Mouse (Mus musculus) kidney, adult 2 months (tissue): ENCODE data around the gene Lum. TPM values are rescaled to one million over a fixed set of nuclear protein-coding genes. Genes with fewer than 3 reads are reported as not detected.

ENCODE experiments used
- DNase-seq: peaks from one replicate; pipeline ENCODE4 v3.0.0; 2021
- H3K27ac ChIP-seq: fragments of 200-500 bp; 2 replicates; pipeline ENCODE4 v1.5.1; 2012; ENCODE audit warnings: low read depth, low read length, control low read depth, inconsistent platforms; ENCODE audit not compliant: insufficient read depth
- H3K27me3 ChIP-seq: fragments of 200-500 bp; replicated peaks from 2 replicates; pipeline ENCODE4 v1.6.1; 2012; ENCODE audit warnings: mild to moderate bottlenecking, moderate library complexity, low read length, inconsistent platforms; ENCODE audit not compliant: control insufficient read depth, insufficient read depth
- H3K36me3 ChIP-seq: fragments of 200-500 bp; 2 replicates; pipeline ENCODE4 v1.6.1; 2012; ENCODE audit warnings: mild to moderate bottlenecking, moderate library complexity, low read length, inconsistent platforms; ENCODE audit not compliant: control insufficient read depth, insufficient read depth
- H3K4me1 ChIP-seq: fragments of 200-500 bp; 2 replicates; pipeline ENCODE4 v1.6.1; 2011; ENCODE audit warnings: low read length; ENCODE audit not compliant: control insufficient read depth, insufficient read depth
- H3K4me3 ChIP-seq: fragments of 200-500 bp; 2 replicates; pipeline ENCODE4 v1.5.1; 2011; ENCODE audit warnings: mild to moderate bottlenecking, low read depth, low read length, control low read depth; ENCODE audit not compliant: insufficient read depth
- CTCF ChIP-seq: fragments of 200-500 bp; conservative IDR thresholded peaks from 2 replicates; pipeline ENCODE4 v1.5.1; 2011; ENCODE audit warnings: low read depth, mild to moderate bottlenecking, control low read depth, low read length, moderate library complexity, mixed read lengths; ENCODE audit not compliant: insufficient read depth, insufficient read length
- POLR2A ChIP-seq: fragments of 200-500 bp; IDR thresholded peaks from one replicate; pipeline ENCODE4 v1.6.1; 2011; ENCODE audit warnings: low read depth, low read length, control low read depth
- WGBS: fragments of 180-500 bp; shearing (Covaris S2); methylation state at CpG from one replicate; pipeline ENCODE4 v1.1.7; 2018; 5-methylcytosine and 5-hydroxymethylcytosine counted together
- polyA plus RNA-seq: library from polyadenylated mRNA; depleted of rRNA; stranded (reverse); fragments of >200 nt; gene quantifications from 2 replicates; pipeline ENCODE4 v1.2.3, GENCODE M21; 2012; rRNA removed

Lum gene
- 6.4 and 7.9 TPM in 2 replicates for polyA plus RNA-seq

DNA sequence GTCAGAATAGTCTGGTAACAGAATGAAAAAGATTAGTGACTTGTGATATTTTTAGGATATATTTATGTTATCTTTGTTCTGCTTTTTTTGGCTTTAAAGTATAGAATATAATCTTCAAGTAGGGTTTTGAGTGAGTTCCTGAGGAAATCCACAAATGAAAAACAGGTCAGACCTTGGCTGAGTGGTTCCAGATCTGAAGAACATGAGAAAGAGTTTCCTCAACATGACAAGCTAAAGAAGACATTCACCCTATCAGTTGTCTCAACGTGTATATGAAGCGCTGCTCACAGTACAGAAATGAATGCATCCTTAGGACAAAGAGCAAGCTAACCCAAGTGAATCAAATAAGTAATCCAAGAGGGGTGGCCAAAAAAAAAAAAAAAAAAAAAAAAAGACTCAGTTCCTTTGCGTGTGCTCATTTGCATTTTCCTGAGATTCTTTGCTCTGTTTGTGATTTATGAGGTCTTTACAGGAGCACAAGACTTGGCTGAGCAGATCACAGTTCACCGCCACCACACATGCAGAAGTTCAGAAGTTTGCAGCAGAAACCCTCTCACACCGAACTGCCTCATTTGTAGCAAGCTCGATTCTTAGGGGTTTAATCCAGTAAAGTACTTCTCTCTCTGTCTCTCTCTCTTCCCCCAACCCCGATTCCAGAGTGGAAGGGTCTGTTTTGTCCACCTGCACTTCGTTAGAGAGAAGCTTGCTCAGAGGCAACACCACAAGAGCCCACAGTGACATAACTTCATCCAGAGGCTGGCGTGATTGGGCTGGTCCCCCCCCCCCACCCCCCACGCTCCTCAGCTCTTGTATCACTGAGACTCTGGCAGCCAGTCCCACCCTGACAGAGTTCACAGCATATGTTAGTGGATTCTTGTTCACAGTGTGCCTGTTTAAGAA lies at the start of gene Lum:
Lum (plus strand) TSS at position 172 of the 900 bp plus-strand sequence.
- DNase-seq, result no peak
- H3K27ac ChIP-seq, result no peak within 1 kb of the TSS
- no peak within 1 kb of the TSS for H3K4me3 ChIP-seq
- TF ChIP-seq CTCF (no peak), POLR2A (no peak)
- H3K27me3 ChIP-seq, result no peaks in the 10 kb centered on the region
- no peaks in the 10 kb centered on the region for H3K4me1 ChIP-seq
- 20% methylated on average over 10 of the region's 10 CpGs for WGBS
- H3K36me3 ChIP-seq, result no peaks in the 10 kb centered on the region

- H3K27ac ChIP-seq, result no peak overlapping the region
Observed at GRCm38 (mm10) chr10:97523366-97523765, 41.6 kb upstream of the Lum start.

DNA sequence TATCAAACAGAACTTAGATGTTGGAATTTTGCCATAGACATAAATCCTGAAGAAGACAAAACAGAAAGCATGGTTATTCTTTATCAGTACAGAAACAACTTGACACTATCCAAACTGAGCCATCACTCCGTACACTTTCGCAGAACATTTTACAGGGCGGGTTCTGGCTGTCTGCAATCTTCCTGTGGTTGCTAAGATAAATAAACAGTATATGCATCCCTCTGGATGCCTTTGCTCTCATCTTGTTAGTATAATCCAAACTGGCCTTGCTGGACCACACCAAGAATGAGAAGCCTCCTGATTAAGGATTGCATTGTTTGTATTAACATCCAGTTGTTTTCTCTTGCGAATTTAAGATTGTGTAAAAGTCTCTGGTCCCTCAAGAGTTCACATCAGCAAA lies 29.2 kb upstream of the Lum start:
- TF ChIP-seq POLR2A, result no peak
- TF ChIP-seq CTCF, result no peak
- H3K27ac ChIP-seq, result no peak overlapping the region
- no peaks in the 10 kb centered on the region for H3K4me1 ChIP-seq
- H3K36me3 ChIP-seq, result no peaks in the 10 kb centered on the region
- no peak overlapping the region for H3K4me3 ChIP-seq
- 68% methylated on average over 4 of the region's 4 CpGs for WGBS
- no peak for DNase-seq
- no peaks in the 10 kb centered on the region for H3K27me3 ChIP-seq

More at GRCm38 (mm10) chr10:97523366-97523765, 41.6 kb upstream of the Lum start:
- WGBS, result 75% methylated on average over 3 of the region's 3 CpGs
- no peak for DNase-seq
- Histone ChIP-seq H3K4me3 (no peak overlapping the region), H3K36me3 (no peaks in the 10 kb centered on the region), H3K27me3 (no peaks in the 10 kb centered on the region), H3K4me1 (no peaks in the 10 kb centered on the region)
- no peak for TF ChIP-seq POLR2A
- TF ChIP-seq CTCF, result no peak

DNA sequence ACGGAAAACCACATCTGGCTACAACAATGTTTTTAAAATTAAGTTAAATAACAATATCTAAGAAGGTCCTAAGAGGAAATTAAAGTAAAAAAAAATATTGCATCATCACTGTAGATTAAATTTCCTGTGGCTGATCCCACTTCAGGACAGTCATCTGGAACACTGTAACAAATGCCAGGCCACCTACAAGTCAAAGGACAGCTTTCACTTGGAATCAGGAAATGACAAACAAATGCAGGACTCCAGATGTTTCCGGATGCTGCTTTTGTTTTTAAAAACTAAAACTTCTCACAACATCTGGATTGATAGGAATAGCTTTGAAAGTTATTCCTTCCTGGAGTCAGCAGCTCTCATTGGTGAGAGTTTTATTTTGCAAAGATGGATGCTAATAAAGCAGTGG lies 28.0 kb upstream of the Lum start:
- Histone ChIP-seq H3K4me1 (no peaks in the 10 kb centered on the region), H3K36me3 (no peaks in the 10 kb centered on the region), H3K27ac (no peak overlapping the region), H3K27me3 (no peaks in the 10 kb centered on the region), H3K4me3 (no peak overlapping the region)
- DNase-seq, result no peak
- WGBS, result 44% methylated on average over 2 of the region's 2 CpGs
- TF ChIP-seq POLR2A (no peak), CTCF (no peak)

DNA sequence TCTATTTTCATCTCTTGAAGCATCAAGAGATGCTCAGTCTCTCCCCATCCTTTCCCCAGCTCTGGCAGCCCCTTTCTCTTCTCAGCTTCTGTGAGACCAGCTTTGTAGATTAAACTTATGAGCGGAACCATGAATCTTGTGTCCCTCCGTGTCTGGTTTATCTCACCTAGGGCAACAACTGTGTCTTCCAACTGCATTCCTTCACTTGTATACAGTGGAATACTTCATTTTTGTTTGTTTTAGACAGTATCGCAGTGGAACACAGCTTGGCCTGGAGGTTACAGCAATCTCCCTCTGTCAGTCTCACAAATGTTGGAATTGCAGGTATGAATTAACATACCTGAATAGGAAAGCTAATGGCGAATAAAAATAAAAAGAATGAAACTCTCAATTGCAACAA lies 26.7 kb upstream of the Lum start:
- Histone ChIP-seq H3K4me1 (no peaks in the 10 kb centered on the region), H3K36me3 (no peaks in the 10 kb centered on the region), H3K27me3 (no peaks in the 10 kb centered on the region), H3K4me3 (no peak overlapping the region), H3K27ac (no peak overlapping the region)
- DNase-seq, result no peak
- 85% methylated on average over 4 of the region's 4 CpGs for WGBS
- TF ChIP-seq POLR2A, result no peak
- no peak for TF ChIP-seq CTCF

DNA sequence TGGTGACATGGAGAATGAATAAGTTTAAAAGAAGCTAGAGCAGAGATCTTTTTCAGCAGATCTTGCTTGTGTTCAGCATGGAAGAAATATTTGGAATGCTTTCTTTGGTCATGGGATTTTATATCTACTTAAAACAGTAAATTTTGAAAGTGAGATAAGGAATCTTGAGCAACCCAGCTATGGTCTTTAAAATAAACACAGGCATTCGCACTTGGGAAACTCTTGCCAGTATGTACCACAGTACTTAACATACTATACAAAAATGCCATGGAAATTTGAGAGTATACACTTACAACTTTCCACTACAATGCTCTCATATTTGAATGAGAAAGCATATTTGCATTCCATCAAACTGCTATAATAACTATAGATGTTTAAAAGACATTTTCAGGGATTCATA lies 17.2 kb upstream of the Lum start:
- TF ChIP-seq CTCF (no peak), POLR2A (no peak)
- 61% methylated on average over 1 of the region's 1 CpGs for WGBS
- Histone ChIP-seq H3K27me3 (no peaks in the 10 kb centered on the region), H3K4me3 (no peak overlapping the region), H3K4me1 (no peaks in the 10 kb centered on the region), H3K27ac (no peak overlapping the region), H3K36me3 (no peaks in the 10 kb centered on the region)
- no peak for DNase-seq

DNA sequence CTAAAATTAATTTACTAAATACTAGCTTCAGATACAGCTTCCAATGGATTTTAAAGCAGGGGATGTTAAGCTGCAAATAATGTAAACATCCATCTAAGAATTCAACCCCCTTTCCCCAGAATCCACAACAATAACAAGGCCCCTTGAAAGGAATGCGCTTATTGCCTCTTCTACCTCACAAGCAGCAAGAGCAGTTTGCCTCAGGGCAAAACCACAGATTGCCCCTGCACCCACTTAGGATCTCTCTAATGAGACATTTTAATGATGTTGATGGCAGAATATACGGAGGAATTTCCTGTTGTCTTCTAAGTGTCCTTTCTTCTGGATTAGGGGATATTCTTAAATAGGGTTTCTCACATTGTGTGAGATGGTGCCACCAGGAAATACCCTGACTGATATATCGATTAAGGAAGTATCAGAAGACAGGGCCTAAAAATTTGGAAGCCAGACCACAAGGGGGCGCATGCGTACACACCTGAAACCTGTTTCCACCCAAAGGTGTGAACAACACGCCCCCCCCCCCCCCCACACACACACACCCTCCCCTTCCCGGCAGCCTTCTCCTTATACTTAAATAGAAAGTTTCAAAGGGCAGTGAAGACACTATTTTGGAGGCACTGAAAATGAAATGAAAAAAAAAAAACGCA lies 2.7 kb downstream of the Lum start:
- no peak overlapping the region for H3K27ac ChIP-seq
- no peaks in the 10 kb centered on the region for H3K36me3 ChIP-seq
- no peaks in the 10 kb centered on the region for H3K4me1 ChIP-seq
- no peak for TF ChIP-seq CTCF
- TF ChIP-seq POLR2A, result no peak
- peak; percentile 7 for DNase-seq
- WGBS, result 64% methylated on average over 8 of the region's 8 CpGs
- no peaks in the 10 kb centered on the region for H3K27me3 ChIP-seq
- no peak overlapping the region for H3K4me3 ChIP-seq
